Mouse (Mus musculus) embryonic fibroblast, embryonic 13.5 days (primary cell): Measurements from ENCODE around the gene Grhl1.

Experiments used
- CTCF ChIP-seq: IDR thresholded peaks from 2 replicates; pipeline ENCODE4 v1.5.1; 2011; ENCODE audit warnings: mild to moderate bottlenecking, control low read depth, low read length, moderate library complexity, borderline replicate concordance; ENCODE audit not compliant: insufficient read depth
- POLR2A ChIP-seq: IDR thresholded peaks from 2 replicates; pipeline ENCODE4 v1.6.1; 2011; ENCODE audit warnings: low read depth, mild to moderate bottlenecking, control low read depth, low read length, moderate library complexity

GRCm38 (mm10) chr12:24632404-24632803, 60.3 kb downstream of the Grhl1 start:
- TF ChIP-seq CTCF (no peak), POLR2A (no peak)
